Mouse (Mus musculus): Measurements from ENCODE around the gene Syt17.

The Syt17 gene

DNA sequence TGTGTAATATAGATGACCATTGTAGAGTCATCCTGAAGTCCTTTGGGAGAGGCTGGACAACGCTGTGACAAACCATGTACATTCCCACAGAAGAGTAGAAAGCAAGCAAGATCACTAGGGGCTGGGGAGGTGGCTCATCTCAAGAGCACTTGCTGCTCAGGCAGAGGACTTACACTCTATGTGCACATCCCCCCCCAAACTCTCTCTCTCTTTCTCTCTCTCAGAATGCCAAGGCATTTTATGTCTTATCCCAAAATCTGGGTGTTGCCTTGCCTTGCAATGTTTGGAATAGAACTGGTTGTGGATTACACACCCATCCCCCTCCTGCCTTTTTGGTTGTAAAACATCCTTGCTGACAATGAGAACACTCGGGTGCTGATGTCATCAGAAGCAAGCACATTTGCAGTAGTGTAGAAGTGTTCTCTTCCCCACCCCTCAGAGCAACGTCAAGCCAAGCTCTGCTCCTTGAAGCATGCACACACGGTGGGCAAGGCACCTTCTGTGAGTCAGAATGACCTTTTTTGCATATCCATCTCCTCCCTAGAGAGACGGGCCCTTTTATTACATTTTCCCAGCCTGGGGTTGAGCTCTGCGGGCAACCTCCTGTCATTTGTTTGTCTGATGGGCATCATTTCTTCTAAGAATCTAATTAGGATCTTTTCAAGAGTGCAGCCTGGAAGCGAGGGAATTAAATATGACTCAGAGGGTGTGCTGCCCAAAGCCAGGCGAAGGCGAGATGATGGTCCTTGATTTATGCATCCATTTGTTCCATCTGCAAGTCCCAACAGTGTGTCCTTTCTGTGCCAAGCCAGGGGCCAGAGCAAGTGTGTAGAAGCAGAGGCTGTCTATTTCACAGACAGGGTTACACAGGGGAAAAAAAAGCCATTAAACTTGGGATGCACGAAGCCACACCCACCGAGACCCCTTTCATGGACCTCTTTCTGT, 15.1 kb upstream of the Syt17 start:
- no peak for DNase-seq (ENCODE audit: low spot score in 2 of 2)

- DNase-seq (ENCODE audit: low spot score in 2 of 2), result no peak
Observed at GRCm38 (mm10) chr7:118461400-118462136, 13.5 kb upstream of the Syt17 start.

- no peak for DNase-seq (ENCODE audit: low spot score in 2 of 2)
Observed at GRCm38 (mm10) chr7:118453722-118454121, 5.7 kb upstream of the Syt17 start.

DNA sequence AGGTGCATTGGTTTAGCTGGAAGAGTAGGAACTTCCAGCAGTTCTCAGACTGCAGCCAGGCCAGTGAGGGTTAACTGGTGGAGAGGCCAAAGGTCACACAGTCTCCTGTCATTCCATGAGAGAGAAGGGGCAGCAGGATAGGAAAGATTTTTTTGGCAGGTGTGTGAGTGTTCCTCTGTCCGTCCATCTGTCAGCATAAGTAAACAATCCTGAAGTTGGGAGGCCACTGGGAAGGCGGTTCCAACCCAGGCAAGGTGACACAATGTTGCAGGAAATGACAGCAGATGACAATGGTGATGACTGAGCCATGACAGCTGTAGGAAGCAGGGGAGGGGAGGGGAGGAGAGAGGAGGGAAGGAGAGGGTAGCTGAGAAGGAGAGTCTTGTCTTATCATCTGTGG, 4.9 kb upstream of the Syt17 start:
- DNase-seq (ENCODE audit: low spot score in 2 of 2), result no peak

DNA sequence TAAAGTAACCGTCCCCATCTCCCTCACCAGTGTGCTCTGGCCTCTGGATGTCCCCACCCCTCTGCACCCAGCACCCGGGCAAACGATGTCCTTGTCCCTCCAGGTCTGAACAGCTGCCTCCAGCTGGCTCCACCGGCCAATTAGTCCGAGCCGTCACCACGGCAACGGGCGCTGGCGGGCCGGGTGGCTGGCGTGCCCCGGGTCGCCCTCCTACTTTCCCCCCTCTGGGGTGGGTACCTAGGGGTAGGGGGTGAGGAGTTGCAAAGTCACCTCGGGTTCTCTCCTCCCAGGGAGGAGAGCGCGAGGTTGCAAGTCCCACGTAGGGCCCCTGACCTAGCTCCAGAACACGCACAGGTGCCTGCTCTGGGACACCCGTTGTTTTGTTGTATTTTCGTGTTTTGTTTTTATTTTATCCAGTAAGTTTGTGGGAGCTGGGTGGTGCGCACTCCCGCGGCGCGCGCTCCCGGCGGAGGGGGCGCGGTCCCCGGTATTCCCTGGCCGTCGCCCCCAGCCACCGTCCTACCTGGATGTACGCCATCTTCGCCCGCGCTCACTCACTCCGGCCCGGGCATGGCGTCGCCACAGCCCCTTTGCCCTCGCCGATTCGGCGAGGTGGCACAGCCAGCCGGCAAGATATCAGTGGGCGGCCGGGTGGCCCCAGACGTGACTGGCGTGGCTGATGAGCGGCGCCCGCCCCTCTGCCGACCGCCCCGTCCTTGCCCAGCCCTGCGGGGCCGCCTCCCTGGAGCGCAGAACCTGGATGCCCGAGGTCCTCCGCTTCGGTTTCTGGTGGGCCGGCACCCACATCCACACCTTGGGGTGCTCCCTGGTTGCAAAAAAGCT, 510 bp downstream of the Syt17 start:
- DNase-seq (ENCODE audit: low spot score in 2 of 2), result no peak

GRCm38 (mm10) chr7:118443895-118444485, 4.0 kb downstream of the Syt17 start:
- DNase-seq (ENCODE audit: low spot score in 2 of 2), result no peak

GRCm38 (mm10) chr7:118443371-118443770, 4.7 kb downstream of the Syt17 start:
- no peak for DNase-seq (ENCODE audit: low spot score in 2 of 2)

DNA sequence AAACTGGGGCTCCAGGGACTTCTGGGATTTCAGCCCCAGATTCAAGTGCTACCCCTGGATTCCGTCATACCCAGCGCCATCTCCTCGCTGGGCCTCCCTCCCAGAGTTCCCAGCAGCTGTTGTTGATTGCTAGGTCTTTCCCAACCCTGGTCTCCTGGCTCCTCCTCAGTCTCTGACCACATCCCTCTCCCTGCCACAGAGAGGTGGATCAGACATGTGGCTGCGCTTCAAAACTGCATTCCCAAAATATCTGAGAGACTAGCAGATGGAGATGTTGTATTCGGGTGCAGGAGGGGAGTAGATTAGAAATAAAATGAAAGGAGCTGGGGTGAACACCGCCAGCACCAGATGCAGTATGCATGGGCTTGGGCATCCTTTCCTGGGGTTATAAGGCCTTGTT, 6.5 kb downstream of the Syt17 start:
- no peak for DNase-seq (ENCODE audit: low spot score in 2 of 2)

- DNase-seq (ENCODE audit: low spot score in 2 of 2), result peak in 1 of 2 experiments; percentile 38
Observed at GRCm38 (mm10) chr7:118437101-118437802, 10.8 kb downstream of the Syt17 start.

DNA sequence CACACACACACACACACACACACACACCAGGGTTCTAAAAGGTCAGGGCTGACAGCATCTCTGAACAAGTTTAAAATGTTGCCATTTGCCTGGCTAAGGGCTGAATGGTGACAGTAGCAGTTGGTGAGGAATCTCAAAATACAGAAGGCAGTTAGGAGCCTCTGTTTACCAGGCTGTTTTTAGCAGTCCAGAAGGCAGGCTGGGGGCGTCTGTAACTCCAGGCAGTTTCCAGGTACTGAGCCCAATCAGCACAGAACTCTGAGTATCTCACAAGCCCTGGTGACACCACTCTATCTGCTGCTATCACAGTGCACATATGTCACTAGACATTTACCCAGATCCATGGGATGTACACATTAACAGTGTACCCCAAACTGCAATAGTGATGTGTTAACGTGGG, 19.1 kb downstream of the Syt17 start:
- DNase-seq (ENCODE audit: low spot score in 2 of 2), result no peak

DNA sequence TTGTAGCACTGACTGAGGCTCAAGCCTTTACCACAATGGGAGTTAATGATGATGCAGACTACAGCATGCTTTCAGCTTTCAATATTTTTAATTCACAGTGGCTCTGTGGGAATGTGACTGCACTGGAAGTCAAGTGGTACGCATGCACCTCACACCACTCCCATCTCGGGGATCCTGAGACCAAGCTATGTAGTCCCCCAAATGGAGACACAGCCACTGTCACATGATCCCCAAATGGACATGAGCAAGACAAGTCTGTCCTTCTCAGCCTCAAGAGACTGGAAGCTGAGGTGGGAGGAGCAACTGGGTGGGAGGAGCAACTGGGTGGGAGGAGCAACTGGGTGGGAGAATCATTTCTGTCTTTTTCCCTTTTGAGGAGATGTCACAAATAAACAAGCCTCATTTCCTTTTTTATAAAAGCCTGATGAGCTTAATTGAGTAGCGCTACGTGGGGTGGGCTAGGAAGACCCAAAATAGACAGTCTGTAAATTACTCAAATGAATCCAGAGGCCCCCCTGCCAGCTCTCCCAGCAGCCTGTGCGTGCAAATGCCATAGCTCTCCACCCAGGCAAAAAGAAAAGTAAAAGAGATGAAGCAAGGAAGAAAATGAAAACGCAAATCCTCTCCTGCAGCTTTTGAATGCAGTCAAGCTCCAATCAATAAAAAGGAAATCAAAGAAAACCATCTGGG, 28.4 kb downstream of the Syt17 start:
- no peak for DNase-seq (ENCODE audit: low spot score in 2 of 2)

- DNase-seq (ENCODE audit: low spot score in 2 of 2), result no peak
Observed at GRCm38 (mm10) chr7:118414183-118414582, 33.8 kb downstream of the Syt17 start.

DNA sequence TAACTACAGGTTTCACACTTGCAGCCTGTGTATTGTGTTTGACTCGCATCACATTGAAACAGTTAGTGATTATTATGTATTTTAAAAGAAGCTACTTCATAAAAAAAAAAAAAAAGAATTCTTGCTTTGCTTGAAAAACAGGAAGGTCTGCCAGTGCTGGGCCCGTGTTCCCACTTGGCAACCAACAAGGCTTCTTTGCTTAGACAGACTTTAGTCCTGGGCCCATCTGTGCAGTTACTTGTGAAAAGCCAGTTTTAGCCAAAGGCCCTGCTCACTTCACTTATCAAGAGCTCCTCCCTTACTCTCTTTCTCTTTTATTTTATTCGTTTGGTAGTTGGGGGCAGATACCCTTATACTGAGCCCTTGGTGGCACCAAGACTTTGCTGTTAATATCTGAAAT, 36.1 kb downstream of the Syt17 start:
- DNase-seq (ENCODE audit: low spot score in 2 of 2), result no peak

GRCm38 (mm10) chr7:118409421-118409820, 38.6 kb downstream of the Syt17 start:
- no peak for DNase-seq (ENCODE audit: low spot score in 2 of 2)

DNA sequence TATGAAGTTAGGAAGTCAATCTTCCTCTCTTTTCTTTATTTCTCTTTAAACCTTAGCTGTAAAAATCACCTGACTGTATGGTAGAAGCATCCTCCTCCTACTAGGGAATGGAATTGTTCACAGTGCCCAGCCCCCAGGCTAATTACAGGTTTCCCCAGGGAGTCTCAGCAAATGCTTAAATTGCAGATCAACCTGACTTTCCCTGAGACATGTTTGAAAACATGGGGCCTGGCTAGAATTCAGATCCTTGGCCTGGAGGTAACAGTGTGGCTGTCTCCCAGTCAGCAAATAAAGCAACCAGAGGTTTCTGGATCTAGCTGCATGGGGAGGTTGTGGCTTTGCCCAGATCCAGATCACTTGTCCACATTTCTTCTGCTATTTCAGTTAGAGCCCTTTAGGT, 42.8 kb downstream of the Syt17 start:
- DNase-seq (ENCODE audit: low spot score in 2 of 2), result no peak

- no peak for DNase-seq (ENCODE audit: low spot score in 2 of 2)
Observed at GRCm38 (mm10) chr7:118402576-118403022, 45.4 kb downstream of the Syt17 start.

DNA sequence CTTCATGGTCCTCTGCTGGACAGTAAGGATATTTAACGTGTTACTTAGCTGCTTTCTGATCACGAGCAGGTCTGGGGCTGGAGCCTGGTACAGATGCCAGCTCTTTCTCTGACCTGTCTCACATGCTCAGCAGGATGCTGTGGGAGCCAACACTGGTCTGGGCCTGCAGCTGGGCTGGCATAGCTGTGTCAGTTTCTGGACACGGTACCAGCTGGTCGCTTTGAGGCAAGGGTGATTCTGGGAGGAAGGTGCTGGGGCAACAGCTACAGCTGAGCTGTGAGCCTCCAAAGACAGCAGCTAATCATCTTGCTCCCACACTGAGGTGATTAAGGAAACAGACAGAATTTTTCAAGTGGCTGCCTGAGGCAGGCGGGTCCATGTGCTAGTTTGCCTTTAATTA, 46.1 kb downstream of the Syt17 start:
- DNase-seq (ENCODE audit: low spot score in 2 of 2), result no peak

GRCm38 (mm10) chr7:118399764-118400163, 48.3 kb downstream of the Syt17 start:
- DNase-seq (ENCODE audit: low spot score in 2 of 2), result no peak

- DNase-seq (ENCODE audit: low spot score in 2 of 2), result no peak
Observed at GRCm38 (mm10) chr7:118390705-118391104, 57.3 kb downstream of the Syt17 start.

- no peak for DNase-seq (ENCODE audit: low spot score in 2 of 2)
Observed at GRCm38 (mm10) chr7:118380996-118381395, 67.0 kb downstream of the Syt17 start.
